Mouse (Mus musculus) neural tube, embryonic 10.5 days (tissue): ENCODE measurements around the gene Dscam.
A peak's percentile ranks its signal among the peaks of the same experiment; 100 is the strongest.

Source experiments
- DNase-seq: peaks from one replicate; pipeline ENCODE4 v3.0.0-alpha.2; 2017; ENCODE audit warnings: low spot score; ENCODE audit errors: extremely low spot score

Dscam gene

GRCm38 (mm10) chr16:96725071-96725724 lies 445.4 kb downstream of the Dscam start:
- DNase-seq: no peak

DNA sequence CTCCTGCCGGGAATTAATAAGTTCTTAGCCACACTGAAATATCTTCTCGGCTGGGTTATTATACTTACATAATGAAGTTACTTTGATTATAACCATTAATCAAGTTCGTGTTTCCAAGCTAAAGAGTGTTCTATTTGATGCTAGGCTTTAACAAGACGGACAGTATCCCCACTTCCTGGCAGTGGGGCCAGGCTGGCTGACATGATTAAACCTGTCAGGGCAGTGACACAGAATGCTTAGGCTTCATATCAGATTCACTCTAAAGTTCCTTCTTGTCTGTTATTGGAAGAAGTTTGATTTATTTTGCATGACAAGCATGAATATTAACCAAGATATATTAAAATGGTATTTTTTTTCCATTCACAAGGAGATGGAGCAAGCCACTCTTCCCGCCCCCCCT lies 446.0 kb downstream of the Dscam start:
- no peak for DNase-seq

- no peak for DNase-seq
Measured at GRCm38 (mm10) chr16:96724123-96724522, 446.4 kb downstream of the Dscam start.

- no peak for DNase-seq
Measured at GRCm38 (mm10) chr16:96723066-96723669, 447.4 kb downstream of the Dscam start.

DNA sequence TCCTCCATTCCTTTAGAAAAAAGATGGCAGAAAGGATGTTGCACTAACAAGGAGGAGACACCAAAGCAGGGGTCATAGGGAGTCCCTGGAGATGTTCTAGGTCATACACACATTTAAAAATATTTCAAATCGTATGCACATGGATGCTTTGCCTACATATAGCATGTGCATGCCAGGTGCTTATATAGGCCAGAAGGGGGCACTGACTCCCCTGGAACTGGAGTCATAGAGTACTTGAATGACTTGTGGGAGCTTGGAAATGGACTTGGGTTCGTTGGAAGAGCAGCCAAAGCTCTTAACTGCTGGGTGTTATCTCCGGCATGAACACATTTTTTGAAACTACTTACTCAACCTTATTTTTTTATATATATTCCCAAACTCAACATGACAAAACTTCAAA lies 448.4 kb downstream of the Dscam start:
- no peak for DNase-seq

GRCm38 (mm10) chr16:96721241-96721640 lies 449.3 kb downstream of the Dscam start:
- no peak for DNase-seq

- no peak for DNase-seq
Measured at GRCm38 (mm10) chr16:96720666-96721065, 449.9 kb downstream of the Dscam start.

DNA sequence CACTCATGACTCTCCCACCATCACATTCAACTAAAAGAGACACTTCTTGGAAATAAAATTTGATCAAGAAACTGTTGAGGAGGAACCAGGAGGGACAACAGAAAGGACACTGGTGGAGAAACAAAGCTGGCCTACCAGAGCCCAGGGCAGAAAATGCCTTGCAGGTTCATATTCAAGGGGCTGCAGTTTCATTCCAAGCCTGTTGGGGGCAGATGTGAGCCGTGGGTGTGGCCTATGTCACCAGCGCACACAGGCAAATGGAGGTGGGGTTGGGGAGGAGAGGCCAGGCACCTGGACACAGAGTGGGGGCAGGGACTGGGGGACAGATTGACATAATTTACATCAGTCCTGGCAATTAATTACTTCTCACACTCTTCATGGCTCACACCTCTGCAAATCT lies 452.3 kb downstream of the Dscam start:
- DNase-seq: peak; percentile 25

DNA sequence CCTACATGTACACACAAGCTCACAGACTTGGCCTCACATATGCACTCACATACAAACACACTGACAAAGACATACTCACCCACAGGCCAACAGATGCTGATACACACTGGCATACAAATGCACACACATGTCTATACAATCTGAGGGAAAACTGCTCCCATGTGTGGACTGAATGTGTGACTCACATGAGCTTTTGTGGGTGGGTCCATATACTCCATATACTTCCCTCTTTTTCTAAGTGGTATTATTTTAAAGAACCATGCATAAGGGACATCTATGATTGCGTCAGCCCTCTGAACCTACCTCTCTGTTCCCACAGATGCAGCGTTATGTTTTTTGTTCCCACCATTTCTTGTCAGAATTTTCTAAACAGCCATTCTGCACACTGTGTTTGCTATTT lies 453.9 kb downstream of the Dscam start:
- DNase-seq: no peak

- peak; percentile 32 for DNase-seq
Measured at GRCm38 (mm10) chr16:96711935-96712334, 458.6 kb downstream of the Dscam start.

DNA sequence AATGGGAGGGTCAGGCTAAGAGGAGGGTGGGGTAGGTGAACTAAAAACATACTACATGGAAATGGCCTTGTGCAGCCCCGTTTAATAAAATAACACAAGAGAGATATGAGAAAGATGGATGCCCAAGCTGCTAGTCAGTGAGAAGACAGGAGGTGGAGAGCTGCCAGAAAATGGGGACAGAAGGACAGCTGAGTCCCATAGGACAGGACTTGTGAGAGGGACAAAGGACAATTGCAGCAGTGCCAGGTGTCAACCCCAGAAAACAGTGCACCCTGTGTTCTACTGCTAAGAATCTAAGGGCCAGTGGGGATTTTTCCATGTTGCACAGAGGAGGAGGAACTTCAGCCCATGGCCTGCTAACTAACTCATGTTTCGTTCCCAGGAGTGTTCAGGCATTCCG lies 470.0 kb downstream of the Dscam start:
- no peak for DNase-seq

DNA sequence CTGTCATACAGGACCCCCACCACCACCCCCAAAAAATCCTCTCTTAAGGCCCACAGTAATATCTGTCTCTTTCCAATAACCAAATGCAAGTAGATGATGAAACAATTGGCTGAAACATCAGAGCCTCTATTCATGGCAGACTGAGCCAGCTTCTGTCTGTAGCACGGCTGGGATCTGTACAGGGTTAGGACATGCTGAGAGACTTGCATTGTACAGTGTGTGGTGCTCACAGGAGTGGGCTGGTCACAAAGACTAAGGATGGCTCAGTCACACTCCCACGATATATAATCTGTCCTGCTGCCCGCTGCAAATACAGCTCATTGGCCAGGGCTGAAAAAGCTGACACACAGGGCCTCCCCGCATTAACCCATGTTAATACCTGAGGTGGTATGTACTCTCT lies 474.7 kb downstream of the Dscam start:
- DNase-seq: no peak

- no peak for DNase-seq
Measured at GRCm38 (mm10) chr16:96691576-96691975, 479.0 kb downstream of the Dscam start.

GRCm38 (mm10) chr16:96690052-96690451 lies 480.5 kb downstream of the Dscam start:
- no peak for DNase-seq

DNA sequence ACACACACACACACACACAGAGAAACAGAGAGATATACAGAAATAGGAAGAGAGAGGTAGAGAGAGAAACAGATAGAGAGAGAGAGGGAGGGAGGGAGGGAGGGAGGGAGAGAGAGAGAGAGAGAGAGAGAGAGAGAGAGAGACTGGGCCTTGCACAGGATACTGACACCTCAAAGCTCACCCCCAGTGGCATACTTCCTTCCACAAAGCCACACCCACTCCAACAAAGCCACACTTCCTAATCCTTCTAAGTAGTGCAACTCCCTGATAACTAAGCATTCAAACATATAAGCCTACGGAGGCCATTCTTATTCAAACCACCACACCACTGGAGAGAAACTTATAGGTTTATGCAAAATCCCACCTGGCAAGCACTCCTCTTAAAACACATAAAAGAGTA lies 481.1 kb downstream of the Dscam start:
- no peak for DNase-seq

- DNase-seq: no peak
Measured at GRCm38 (mm10) chr16:96685065-96685464, 485.5 kb downstream of the Dscam start.

GRCm38 (mm10) chr16:96684581-96684980 lies 486.0 kb downstream of the Dscam start:
- peak; percentile 45 for DNase-seq

DNA sequence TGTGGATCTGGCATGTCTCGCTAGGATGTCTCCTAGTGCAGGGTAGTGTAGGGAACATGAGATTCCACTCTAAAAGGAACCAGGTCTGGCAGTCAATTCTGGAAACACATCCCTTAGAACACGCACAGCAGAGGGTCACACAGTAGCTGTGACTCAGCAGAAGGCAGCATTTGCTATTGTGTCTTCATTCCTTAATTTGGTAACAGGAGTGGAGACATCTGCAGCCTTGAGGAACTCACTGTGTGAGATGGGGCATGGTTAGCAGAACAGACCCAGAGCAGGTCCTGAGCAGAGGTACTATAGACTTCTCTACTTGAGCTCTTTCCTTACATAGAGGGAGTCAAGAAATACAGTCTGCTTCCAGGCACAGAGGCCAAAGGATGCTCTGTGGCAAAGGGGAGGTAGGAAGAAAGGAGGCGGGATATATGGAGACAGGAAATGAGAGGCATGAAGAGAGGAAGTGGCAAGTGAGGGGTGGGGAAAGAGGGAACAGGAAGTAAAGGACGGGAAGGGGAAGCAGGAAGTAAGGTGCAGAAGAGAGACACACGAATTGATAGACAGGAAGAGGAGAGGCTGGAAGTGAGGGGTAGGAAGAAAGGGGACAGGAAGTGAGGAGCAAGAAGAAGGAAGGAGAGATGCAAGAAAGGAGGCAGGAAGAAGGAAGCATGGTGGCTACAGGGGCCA lies 488.1 kb downstream of the Dscam start:
- DNase-seq: no peak

- no peak for DNase-seq
Measured at GRCm38 (mm10) chr16:96679981-96680380, 490.6 kb downstream of the Dscam start.

DNA sequence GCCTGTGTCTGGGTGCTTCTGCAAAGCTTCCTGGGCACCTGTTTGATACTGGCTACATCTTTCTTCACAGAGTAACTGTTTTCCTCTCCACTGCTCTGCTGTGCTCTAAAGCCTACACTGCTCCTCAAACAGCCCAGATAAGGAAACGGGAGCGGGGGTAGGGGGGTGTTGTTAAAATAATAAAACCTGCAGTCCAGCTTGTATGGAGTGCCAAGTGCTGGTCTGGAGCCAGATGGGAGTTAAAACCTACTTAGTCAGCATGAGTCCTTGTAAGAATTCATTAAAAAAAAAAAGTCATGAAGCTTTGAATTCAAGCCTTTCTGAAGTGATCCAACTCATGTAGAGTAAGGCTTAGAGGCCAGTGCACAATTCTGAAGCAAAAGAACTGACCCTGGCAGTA lies 493.1 kb downstream of the Dscam start:
- DNase-seq: no peak

DNA sequence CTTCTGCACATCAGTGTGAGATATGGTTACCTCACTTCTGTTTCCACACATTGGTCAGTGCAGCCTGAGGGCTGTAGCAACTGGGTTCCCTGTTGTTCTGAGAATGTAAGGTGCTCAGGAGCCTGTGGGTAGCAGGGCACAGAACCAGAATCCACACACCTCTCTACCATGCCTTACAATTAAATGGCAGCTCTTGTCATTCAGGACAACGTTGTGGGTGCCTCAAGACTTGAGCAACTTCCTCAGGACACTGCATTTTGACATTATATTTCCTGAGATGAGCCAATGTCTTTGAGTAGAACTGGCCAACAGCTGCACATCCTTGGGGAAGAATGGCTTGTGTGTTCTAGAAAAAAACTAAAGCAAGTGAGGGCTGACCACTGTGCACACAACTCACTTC lies 493.9 kb downstream of the Dscam start:
- no peak for DNase-seq

- no peak for DNase-seq
Measured at GRCm38 (mm10) chr16:96673191-96673847, 497.2 kb downstream of the Dscam start.
